Mouse (Mus musculus): ENCODE measurements around the gene Cdc14a. TPM values are rescaled to one million over a fixed set of nuclear protein-coding genes. Genes with fewer than 3 reads are reported as not detected.

Gene Cdc14a
- polyA plus RNA-seq (2015; fragmentation: Nextera tagmentation; extraction: Ambion mirVana), result 7.4 and 8.3 TPM in 2 replicates

DNA sequence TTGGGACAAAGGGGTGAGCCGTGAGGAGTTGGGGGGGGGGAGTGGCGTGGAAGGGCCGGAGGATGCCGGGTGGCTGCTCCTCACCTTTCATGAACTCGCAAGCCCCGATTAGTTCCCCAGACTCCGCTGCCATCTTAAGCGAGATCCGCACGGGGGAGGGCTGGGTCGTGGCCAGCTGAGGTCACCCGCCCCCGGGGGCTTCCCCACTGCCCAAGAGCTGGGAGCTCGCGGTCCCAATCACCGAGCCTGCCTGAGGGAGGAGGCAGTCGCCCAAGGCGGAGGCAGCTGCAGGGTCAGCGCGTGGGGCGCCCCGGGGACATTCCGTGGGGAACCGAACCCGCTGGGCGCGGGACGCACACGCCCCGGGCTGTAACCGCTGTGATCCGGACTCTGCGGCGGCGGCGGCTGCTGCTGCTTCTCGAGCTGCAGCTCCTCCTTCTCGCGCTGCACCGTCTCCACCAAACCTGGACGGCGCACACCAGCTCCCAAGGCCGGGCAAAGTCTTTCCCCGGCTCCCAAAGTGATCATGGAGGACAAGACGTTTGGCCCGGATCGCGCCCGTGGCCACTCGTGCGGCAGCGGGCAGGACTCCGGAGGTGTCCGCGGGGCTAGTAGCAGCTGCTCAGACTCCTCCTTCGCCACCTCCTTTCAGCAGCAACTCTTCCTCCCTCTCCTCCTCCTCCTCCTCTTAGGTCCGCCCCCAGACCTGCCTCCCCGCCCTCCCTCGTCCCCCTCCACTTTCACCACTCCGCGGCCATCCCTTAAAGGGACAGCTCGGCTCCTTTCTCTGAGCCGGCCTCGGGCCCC lies at the start of gene Cdc14a:
Gene Cdc14a (minus strand): TSS at position 680 of the 807 bp plus-strand sequence.
- Histone ChIP-seq H3K27ac (peak within 1 kb of the TSS; percentile 93), H3K9ac (peak within 1 kb of the TSS; percentile 85), H3K9me3 (no peaks in the 10 kb centered on the region), H3K4me1 (peaks cover 18% of the 10 kb centered on the region), H3K4me3 (peak within 1 kb of the TSS; percentile 91), H3K27me3 (no peaks in the 10 kb centered on the region), H3K36me3 (no peaks in the 10 kb centered on the region), H3K4me2 (peak within 1 kb of the TSS; percentile 91)
- under 1% methylated on average over 62 of the region's 64 CpGs for WGBS
- peak; percentile 93 for ATAC-seq (ENCODE audit: borderline replicate concordance, extremely low read depth, low FRiP score, low TSS enrichment)

DNA sequence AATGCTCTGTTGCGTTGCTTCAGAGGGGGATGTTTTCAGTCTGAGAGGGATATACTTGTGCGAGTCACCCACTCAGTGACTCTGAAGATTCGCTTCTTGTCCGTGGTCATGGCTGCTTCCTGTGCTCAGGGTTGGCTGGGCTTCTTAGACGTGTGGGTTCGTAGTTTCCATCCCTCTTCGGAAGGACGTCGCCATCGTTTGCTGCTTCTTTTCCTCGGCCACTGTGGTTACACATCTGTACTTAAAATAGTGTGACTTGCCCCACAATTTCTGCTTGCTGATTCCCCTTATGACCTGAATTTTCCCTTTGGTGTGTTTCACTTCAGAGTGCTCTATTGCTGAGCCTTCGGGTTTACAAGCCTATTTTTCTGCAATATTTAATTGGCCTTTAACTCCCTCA lies 41.9 kb upstream of the Cdc14a start:
- Histone ChIP-seq H3K4me1 (no peaks in the 10 kb centered on the region), H3K4me3 (no peak overlapping the region), H3K27me3 (no peaks in the 10 kb centered on the region), H3K36me3 (no peaks in the 10 kb centered on the region), H3K9ac (no peak overlapping the region), H3K4me2 (no peak overlapping the region), H3K9me3 (no peaks in the 10 kb centered on the region), H3K27ac (no peak overlapping the region)
- WGBS, result 84% methylated on average over 12 of the region's 12 CpGs
- no peak for ATAC-seq (ENCODE audit: borderline replicate concordance, extremely low read depth, low FRiP score, low TSS enrichment)

DNA sequence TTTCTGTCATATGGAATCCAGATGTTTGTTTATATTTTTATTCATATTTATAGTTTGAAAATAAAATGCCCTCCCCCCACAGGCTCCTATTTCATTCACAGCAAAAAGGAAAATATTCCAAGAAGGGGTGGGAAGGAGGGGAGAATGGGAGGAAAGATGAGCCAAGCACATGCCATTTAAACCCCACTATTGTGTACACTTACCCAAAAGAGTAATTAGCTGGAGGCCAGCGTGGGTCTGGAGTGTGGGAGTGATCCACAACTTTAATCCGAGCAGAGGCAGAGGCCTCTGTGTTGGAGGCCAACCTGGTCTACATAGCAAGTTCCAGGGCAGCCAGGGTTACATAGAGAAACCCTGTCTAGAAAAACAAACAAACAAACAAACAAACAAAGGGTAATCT lies 40.5 kb upstream of the Cdc14a start:
- Histone ChIP-seq H3K9me3 (no peaks in the 10 kb centered on the region), H3K27ac (no peak overlapping the region), H3K27me3 (no peaks in the 10 kb centered on the region), H3K4me1 (no peaks in the 10 kb centered on the region), H3K9ac (no peak overlapping the region), H3K4me3 (no peak overlapping the region), H3K4me2 (no peak overlapping the region), H3K36me3 (no peaks in the 10 kb centered on the region)
- no peak for ATAC-seq (ENCODE audit: borderline replicate concordance, extremely low read depth, low FRiP score, low TSS enrichment)
- WGBS, result 53% methylated on average over 2 of the region's 2 CpGs

DNA sequence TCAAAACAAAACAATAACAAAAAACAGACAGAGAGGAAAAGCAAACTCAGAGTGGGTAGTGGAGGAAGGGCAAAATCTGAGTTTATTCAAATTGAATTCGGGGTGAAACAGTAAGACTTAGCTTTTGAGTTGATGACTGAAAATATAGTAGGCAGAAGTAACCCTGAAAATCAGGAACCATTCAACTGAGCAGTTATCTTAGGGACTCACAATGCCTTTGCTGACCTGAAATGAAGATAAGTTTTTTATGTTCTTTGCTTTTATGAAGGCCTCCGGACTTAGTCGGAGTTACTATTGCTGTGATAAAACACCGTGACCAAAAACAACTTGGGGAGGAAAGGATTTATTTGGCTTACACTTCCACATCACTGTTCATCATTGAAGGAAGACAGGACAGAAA lies 37.2 kb upstream of the Cdc14a start:
- Histone ChIP-seq H3K4me2 (no peak overlapping the region), H3K4me3 (no peak overlapping the region)
- WGBS, result 77% methylated on average over 4 of the region's 4 CpGs

DNA sequence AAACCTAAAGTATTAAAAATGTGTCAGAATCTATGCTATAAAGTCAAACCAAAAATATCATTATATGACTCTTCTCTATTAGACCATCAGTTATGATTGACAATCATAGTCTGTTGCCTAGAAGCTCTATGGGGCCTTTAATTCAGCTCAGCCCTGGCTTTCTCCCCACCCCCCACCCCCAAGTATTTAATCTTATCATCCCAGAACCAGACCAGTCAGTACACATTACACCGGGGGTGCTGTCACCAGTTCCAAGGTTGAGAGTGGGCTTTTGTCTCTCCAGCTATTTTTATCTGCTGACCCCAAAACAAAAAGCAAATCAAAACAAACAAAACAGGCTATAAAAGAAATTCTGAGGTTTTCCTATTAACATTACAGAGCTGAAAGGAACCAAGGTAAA lies 30.7 kb upstream of the Cdc14a start:
- Histone ChIP-seq H3K27ac (no peak overlapping the region), H3K9me3 (no peaks in the 10 kb centered on the region), H3K27me3 (no peaks in the 10 kb centered on the region), H3K36me3 (no peaks in the 10 kb centered on the region), H3K4me2 (no peak overlapping the region), H3K4me1 (no peaks in the 10 kb centered on the region), H3K9ac (no peak overlapping the region), H3K4me3 (no peak overlapping the region)
- ATAC-seq (ENCODE audit: borderline replicate concordance, extremely low read depth, low FRiP score, low TSS enrichment), result no peak
- 18% methylated on average over 1 of the region's 1 CpGs for WGBS

More for the DNA sequence above, 37.2 kb upstream of the Cdc14a start:
- Histone ChIP-seq H3K27me3 (no peaks in the 10 kb centered on the region), H3K27ac (no peak overlapping the region), H3K36me3 (no peaks in the 10 kb centered on the region), H3K4me1 (no peaks in the 10 kb centered on the region), H3K9ac (no peak overlapping the region), H3K9me3 (no peaks in the 10 kb centered on the region)
- ATAC-seq (ENCODE audit: borderline replicate concordance, extremely low read depth, low FRiP score, low TSS enrichment), result no peak

DNA sequence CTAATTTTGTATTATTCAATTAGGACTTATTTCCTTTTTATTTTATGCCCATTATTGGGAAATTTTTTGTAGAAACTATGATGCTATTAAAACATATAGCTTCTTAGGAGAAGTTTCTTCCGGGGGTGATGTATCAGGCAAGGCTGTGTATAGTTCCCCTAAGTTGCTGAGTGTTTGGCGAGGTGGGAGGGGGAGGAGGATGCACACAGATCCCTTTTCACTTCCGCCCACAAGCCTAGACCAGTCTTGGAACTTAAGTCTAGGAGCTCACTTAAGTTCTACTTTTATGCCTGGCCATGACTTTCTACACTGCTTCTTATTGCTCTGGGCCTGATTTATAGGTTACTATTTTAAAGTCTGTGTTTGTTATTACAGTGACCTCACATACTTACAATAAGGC lies 26.9 kb upstream of the Cdc14a start:
- no peaks in the 10 kb centered on the region for H3K27me3 ChIP-seq
- WGBS, result 77% methylated on average over 3 of the region's 3 CpGs
- no peak overlapping the region for H3K4me3 ChIP-seq

DNA sequence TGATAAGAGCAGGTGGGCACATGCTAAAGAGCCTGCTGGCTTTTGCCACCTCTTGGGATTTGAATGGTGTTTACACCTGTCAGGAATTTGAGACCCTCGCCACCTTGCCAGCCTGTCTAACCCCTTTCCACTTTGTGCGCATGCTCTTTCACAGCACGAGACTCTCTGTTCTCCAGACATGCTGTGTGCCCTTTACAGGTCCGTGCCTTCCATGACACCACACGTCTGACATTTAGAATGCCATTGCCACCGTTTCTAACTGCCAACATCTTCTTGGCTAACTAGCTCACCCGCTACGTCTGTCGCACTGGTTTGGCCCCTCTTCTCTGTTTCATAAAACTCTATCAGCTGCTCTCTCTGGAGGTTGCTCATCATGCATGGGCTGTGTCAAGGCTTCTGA lies 20.5 kb upstream of the Cdc14a start:
- no peak overlapping the region for H3K4me2 ChIP-seq
- WGBS, result 70% methylated on average over 9 of the region's 9 CpGs

More for the DNA sequence above, 26.9 kb upstream of the Cdc14a start:
- H3K9ac ChIP-seq, result no peak overlapping the region
- H3K9me3 ChIP-seq, result no peaks in the 10 kb centered on the region
- H3K36me3 ChIP-seq, result no peaks in the 10 kb centered on the region
- no peaks in the 10 kb centered on the region for H3K4me1 ChIP-seq
- no peak overlapping the region for H3K27ac ChIP-seq
- H3K4me2 ChIP-seq, result no peak overlapping the region
- ATAC-seq (ENCODE audit: borderline replicate concordance, extremely low read depth, low FRiP score, low TSS enrichment), result no peak

DNA sequence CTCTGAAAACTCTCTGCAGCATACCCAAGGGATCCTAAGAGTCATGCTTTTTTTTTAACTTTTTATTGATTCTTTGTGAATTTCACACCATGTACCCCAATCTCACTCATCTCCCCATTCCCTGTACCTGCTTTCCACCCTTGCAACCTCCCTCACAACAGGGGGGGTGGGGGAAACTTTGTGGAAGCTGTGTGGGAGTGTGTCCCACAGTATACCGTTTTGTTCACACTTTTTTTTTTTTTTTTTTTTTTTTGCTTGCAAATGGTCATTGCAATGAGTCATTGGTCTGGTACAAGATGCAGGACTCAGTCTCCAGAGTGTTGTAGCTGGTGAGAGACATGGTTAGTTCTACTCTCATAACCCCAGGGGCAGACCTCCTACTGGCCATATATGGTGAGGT lies 19.0 kb upstream of the Cdc14a start:
- Histone ChIP-seq H3K4me2 (no peak overlapping the region), H3K27ac (no peak overlapping the region), H3K36me3 (no peaks in the 10 kb centered on the region), H3K9me3 (no peaks in the 10 kb centered on the region), H3K4me1 (no peaks in the 10 kb centered on the region), H3K27me3 (no peaks in the 10 kb centered on the region), H3K4me3 (no peak overlapping the region), H3K9ac (no peak overlapping the region)
- WGBS, result 67% methylated on average over 1 of the region's 1 CpGs
- ATAC-seq (ENCODE audit: borderline replicate concordance, extremely low read depth, low FRiP score, low TSS enrichment), result no peak

More for the DNA sequence above, 20.5 kb upstream of the Cdc14a start:
- H3K9me3 ChIP-seq, result no peaks in the 10 kb centered on the region
- no peaks in the 10 kb centered on the region for H3K4me1 ChIP-seq
- no peaks in the 10 kb centered on the region for H3K36me3 ChIP-seq
- no peak for ATAC-seq (ENCODE audit: borderline replicate concordance, extremely low read depth, low FRiP score, low TSS enrichment)
- no peaks in the 10 kb centered on the region for H3K27me3 ChIP-seq
- H3K4me3 ChIP-seq, result no peak overlapping the region
- no peak overlapping the region for H3K9ac ChIP-seq
- H3K27ac ChIP-seq, result no peak overlapping the region

DNA sequence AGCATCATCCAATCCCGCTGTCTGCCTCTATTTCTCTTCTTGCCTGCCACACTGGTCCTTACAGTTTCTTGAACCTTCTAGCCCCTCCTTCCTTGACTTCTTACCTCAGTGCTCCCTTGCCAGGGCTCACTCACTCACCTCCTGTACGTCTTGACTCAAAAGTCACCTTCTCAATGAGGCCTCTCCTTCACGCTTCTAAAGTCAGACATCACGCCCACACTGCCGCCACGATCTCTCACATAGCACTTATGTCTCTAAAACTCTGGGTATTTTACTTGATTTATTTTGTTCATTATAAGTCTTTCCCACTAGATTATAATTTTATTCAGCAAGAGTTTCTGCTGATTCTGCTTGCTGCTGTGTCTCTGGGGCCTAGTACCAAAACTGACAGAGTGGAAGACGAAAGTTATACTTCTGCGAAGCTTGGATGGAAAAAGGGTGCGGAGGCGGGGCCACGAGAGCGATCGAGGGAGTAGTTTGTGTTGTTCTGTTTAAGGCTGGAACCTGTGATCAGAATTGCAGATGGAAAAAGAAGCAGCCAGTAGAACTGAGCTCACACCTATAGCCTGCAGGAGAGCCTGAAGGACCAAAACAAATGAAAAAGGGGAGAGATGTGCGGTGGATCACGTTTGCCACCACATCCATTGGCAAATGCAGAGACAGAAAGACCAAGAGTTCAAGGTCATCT lies 17.8 kb upstream of the Cdc14a start:
- Histone ChIP-seq H3K27me3 (no peaks in the 10 kb centered on the region), H3K9ac (no peak overlapping the region), H3K4me1 (no peaks in the 10 kb centered on the region), H3K27ac (no peak overlapping the region), H3K36me3 (no peaks in the 10 kb centered on the region), H3K9me3 (no peaks in the 10 kb centered on the region), H3K4me3 (no peak overlapping the region), H3K4me2 (no peak overlapping the region)
- 89% methylated on average over 15 of the region's 15 CpGs for WGBS
- ATAC-seq (ENCODE audit: borderline replicate concordance, extremely low read depth, low FRiP score, low TSS enrichment), result no peak

DNA sequence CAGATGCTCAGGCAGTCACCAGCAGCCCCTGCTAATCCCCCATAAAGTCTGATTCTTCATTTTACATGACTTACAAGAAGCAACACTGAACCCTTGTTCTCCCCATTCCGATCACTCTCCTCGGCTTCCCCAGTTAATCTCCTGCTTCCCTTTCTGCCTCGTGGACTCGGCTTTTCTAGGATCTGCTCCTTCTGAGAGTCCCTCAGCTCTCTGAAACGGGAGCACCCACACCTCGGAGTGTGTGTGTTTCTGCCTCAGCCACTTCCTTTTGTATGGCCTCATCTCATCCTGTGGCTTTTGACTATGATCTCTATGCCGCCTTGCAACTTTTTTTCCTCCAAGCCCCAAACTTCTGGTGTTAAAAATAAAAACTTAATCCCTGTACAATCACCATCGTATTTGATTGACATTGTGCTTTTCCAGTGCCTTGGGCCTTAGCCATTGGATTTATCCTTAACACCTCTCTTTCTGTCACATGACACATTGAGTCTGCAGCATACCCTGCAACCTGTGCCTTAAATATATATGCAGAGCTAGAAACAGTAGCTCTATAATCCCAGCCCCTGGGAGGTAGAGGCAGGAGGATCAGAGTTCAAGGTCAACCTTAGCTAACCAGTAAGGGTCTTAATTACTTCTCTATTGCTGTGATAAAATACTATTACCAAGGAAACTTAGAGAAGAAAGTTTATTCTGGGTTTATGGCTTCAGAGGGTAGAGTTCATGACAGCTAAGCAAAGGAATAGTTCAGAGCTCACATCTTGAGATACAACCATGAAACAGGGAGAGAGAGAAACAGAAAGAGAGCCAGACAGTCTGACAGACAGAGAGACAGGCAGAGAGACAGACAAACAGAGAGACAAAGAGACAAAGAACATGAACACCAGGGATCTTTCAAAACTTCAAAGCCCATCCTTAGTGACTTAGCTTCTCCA lies 16.5 kb upstream of the Cdc14a start:
- Histone ChIP-seq H3K36me3 (no peaks in the 10 kb centered on the region), H3K9ac (no peak overlapping the region), H3K27me3 (no peaks in the 10 kb centered on the region), H3K4me1 (no peaks in the 10 kb centered on the region), H3K27ac (no peak overlapping the region), H3K4me3 (no peak overlapping the region), H3K9me3 (no peaks in the 10 kb centered on the region), H3K4me2 (no peak overlapping the region)
- WGBS, result 68% methylated on average over 8 of the region's 8 CpGs
- no peak for ATAC-seq (ENCODE audit: borderline replicate concordance, extremely low read depth, low FRiP score, low TSS enrichment)

DNA sequence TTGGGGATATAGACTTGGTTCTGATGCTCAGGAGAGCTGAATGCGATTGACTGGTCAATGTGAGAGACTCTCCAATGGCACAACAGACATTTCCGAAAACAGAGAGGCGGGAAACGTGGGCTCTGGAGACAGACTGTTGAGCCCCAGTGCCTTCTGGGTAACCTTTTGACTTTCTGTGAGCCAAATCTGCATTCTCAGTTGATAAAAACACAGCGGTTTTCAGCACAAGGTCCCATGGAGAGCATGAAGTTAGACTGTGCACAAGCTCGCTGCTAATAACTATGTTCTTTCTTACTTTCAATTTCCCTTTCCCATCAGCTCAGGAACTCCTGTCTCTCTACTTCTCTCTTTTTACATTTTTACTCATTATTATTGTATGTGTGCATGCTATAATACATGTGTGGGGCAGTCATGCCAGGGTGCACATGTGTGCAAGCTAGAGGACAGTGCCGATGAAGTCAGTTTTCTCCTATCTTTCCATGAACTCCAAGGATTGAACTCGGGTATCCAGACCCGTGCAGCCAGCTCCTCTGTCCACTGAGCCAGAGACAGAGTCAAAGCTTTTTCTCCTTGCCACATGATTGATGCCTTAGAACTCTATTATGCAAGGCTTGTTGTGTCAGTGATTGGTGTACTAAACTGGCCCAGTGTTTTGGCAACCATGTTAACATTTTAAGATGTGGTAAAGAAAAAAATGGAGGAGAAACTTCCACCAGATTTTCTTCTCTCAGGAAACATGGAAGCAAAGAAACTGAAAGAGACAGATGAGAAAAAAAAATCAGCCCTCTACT lies 13.2 kb upstream of the Cdc14a start:
- H3K4me3 ChIP-seq, result no peak overlapping the region
- no peak for ATAC-seq (ENCODE audit: borderline replicate concordance, extremely low read depth, low FRiP score, low TSS enrichment)
- H3K27me3 ChIP-seq, result no peaks in the 10 kb centered on the region
- no peaks in the 10 kb centered on the region for H3K36me3 ChIP-seq
- H3K27ac ChIP-seq, result no peak overlapping the region
- H3K4me1 ChIP-seq, result no peaks in the 10 kb centered on the region
- H3K9me3 ChIP-seq, result no peaks in the 10 kb centered on the region
- H3K4me2 ChIP-seq, result no peak overlapping the region; the same call in 1 of the 2 replicates
- 79% methylated on average over 9 of the region's 9 CpGs for WGBS
- H3K9ac ChIP-seq, result no peak overlapping the region

Measured in lung, embryonic 15.5 days (tissue).